Mouse (Mus musculus) adrenal gland, postnatal 25 days (tissue): ENCODE measurements around the gene Abca2. TPM values are rescaled to one million over a fixed set of nuclear protein-coding genes. Genes with fewer than 3 reads are reported as not detected.
"Not testable (repeated sequence)": the region's sequence is repeated elsewhere in the genome, so short reads cannot be mapped to it uniquely, and the experiment has no call there.

Experiments
- DNase-seq: peaks from one replicate; pipeline ENCODE4 v3.0.0; 2021; ENCODE audit warnings: mixed read lengths
- long read RNA-seq: library from polyadenylated mRNA; stranded (forward); transcript quantifications from one replicate; pipeline ENCODE4 v2.0.0, GENCODE M21; 2021
- total RNA-seq: library from RNA; stranded (reverse); gene quantifications from 2 replicates; pipeline ENCODE4 v1.2.3, GENCODE M21; 2021

Gene Abca2
- 24.9 and 40.5 TPM in 2 replicates for total RNA-seq
- long read RNA-seq, partial matches to known transcripts = 8 of 12 reads
- long read RNA-seq, other reads (novel, unspliced or antisense) = 4 of 12 reads

DNA sequence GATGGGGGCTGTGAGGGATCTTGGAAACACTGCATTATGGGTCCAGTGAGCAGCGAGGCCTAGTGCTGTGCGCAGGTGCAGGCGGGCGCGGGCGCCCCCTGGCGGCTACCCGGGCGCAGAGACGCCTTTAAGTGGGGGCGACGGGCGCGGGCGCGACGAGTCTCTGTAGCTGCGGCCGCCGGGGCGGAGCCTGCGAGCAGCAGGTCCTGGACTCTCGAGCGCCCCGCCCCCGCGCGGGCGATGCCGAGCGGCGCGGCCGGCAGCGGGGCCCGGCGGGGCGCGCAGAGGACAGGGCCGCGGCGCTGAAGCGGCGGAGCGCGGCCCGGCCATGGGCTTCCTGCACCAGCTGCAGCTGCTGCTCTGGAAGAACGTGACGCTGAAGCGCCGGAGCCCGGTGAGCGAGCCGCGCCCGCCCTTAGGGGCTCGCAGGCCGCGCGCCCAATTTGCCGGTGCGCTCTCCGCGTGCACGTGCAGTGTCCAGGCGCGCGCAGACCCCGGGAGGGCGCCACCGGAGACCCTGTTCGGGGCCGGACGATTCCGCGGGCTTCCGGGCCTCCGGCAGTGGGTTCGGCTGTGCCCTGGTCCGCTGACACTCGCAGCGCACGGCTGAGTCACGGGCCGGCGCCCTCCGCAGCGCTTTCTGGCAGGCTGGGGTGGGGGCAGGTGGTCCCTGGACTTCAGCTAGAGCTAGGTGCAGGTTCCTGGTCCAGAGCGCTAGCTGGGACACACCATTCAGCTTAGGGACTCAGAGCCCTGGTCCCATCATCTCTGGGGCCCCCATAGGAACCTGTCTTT is at the start of gene Abca2:
TSS of gene Abca2 (plus strand) at position 262 of the 795 bp plus-strand sequence.
- DNase-seq = peak; percentile 96

DNA sequence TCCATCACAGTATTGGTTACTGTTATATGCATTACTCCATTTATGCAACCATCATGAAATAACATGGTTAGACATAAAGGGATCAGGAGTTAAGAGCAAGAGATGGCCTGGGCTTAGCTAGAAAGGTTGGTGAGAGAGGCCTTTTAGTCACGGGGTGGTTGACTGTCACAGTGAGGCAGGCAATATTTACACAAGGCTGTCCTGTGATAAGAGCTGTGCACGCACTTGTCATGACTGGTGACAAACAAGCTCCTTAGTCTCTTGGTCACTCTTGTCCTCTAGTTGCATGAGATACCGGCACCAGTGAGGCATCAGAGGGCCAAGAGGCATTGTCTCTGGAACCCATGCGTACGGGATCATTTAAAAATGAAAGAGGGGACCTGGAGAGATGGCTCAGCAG is 44.0 kb upstream of the Abca2 start:
- DNase-seq = no peak

DNA sequence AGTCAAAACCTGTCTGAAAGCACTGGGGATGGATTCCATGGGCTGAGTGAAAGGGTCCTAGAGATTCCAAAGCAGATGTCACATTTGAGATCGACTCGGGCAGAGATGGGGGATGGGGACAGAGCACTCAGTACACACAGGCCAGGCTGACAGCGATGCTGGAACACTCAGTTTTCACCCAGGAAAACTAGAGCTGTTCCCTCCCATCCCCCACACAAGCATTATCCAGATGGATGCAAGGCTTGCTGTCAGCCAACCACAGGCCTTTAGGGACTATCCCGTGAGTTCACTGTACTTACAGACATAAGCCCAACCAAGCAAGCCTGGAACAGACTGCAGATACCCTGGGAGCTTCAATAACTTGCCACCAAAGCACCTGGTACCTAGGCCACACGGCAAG is 37.2 kb upstream of the Abca2 start:
- DNase-seq = no peak

DNA sequence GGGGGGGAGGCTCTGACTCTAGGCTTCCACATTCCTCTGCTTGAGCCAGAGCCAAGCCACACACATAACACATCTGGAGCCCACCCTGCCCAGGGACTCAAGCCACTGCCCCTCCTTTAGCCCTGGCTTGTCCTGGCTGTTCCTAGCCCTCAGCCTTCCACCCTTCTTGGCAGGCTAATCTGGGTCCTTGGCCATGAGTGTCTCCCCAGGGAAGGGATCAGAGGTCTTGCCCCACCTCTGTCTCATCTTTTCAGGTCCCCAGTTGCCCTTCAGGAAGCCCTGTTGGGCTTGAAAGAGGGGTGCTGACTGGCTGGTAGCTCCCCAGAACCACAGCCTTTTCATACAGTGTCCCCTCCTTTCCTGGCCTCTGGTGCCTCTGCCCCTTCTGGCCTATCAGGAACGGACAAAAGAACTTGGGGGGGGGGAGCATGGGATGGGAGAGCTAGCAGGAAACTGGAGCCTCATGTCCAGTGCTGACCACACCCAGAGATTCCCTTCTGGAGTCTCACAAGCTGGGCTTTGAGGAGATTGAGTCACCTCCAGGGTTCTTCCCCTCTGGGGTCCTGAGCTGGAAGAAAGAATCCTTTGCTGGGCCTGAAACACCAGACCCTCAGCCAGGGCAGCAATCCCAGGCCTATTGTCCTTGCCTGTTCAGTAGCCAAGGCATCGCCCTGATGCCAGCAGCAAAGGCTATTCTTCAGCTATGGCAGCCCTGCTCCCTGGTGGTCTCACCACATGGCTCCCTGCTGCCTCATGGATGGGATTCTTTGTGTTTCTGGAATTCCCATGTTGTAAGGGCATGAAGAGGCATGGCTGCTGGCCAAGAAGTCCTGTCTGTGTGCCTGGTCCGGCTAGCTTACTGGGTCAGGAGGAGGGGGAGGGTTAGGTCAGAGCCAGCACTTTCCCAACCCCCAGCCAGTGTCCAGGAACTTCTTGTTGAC is 34.0 kb upstream of the Abca2 start:
- DNase-seq = no peak

DNA sequence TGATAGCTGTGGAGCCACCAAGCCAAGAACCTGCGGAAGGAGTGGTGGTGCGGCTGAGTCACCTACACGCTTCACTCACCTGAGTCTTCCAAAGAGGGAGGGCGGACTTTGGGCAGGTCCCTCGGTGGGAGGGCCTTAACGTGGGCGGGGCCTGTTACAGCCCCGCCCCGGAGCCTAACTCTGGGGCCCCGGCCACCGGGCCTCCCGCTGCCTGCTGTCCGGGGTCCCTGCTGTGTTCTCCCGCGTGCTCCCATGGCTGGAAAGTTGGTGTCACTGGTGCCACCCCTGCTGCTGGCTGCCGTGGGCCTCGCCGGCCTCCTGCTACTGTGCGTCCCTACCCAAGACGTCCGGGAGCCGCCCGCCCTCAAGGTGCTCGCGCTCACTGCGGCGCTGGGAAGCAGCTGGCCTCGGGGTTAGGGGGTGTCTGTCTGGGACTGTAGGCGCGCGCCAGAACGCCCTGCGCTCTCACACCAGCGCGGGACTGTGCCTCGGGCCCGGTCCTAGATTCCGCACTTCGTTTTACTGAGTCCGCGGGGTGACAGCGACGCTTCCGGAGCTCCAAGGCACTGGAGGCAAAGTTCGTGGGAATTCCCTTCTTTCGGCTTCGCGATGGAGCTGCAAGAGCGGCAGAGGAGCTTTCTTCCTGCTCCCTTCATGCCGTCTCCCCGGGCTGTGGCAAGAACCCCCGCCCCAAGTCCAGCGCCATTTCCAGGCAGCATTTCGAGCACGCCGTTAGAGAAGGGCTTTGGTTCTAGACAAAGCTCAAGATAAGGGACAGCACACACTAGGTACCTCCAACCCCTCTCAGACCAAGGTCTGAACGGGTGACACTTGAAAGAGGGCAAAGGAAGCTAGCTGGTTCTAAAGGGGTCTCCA is 32.5 kb upstream of the Abca2 start, which contains the start of gene Entpd2:
TSS of gene Entpd2 (plus strand) at position 154 of the 876 bp plus-strand sequence.
- peak; percentile 27 for DNase-seq

DNA sequence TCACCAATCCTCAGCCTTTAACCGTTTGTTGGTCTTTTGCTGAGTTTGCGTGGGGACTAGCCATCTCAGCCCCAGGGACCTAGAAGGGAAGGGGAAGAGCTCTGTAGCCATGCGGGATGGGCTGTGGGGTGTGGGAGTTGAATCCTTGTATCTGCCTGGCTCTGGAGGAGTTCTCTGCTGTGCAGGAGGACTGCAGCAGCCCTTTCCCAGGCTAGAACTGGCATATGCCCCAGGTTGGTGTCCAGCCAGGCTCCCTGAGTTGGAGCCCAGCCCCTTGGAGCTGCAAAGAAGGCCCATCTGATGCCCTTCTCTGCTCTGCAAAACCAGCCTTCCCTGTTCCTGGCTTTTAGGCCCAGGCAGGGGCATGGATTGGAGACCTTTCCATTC is 31.9 kb upstream of the Abca2 start:
- DNase-seq = peak; percentile 17

DNA sequence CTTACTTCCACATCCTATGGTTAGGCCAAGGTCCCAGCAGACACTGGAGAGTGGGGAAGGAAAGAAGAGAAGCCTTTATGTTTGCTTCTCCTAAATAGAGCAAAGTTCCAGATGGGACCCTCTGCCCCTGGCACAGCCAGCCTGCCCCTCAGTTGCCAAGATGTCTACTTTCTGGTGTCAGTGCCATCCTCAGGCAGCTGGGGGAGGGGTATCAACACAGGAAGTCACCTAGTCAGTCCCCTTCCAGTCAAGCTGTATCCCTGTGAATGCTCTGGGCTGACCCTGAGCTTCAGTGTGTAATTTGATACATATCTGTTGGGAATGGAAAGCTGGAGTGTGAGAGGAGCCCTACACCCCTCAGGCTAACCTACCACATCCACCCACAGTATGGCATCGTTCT is 31.5 kb upstream of the Abca2 start:
- no peak for DNase-seq

DNA sequence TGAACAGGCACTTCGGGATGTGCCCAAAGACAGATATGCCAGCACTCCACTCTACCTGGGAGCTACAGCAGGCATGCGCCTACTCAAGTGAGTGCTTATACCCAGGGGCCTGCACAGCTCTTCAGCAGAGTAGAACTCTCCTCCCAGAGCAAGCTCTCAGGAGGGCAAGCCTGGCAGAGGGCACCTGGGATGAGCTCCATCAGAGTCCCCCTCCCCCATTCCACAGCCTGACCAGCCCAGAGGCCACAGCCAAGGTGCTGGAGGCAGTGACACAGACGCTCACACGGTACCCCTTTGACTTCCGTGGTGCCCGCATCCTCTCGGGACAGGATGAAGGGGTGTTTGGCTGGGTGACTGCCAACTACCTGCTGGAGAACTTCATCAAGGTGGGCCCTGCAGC is 30.4 kb upstream of the Abca2 start:
- no peak for DNase-seq

DNA sequence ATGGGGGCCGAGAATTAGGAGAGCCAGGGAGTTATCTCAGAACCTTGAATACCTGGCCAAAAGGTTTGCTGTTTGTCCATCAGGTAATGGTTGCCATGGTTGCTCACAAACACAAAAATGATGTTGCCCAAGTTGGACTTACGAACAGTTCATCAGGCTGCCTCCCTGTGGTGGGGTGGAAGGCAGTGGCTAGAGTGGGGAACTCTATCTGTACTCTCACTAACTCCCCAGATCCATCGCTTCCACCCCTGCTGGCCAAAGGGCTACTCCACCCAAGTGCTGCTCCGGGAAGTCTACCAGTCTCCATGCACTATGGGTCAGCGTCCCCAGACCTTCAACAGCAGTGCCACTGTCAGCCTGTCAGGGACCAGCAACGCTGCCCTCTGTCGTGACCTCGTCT is 29.5 kb upstream of the Abca2 start, which contains the start of gene Npdc1:
TSS of gene Npdc1 (plus strand) at position 301 of the 400 bp plus-strand sequence.
- no peak for DNase-seq

DNA sequence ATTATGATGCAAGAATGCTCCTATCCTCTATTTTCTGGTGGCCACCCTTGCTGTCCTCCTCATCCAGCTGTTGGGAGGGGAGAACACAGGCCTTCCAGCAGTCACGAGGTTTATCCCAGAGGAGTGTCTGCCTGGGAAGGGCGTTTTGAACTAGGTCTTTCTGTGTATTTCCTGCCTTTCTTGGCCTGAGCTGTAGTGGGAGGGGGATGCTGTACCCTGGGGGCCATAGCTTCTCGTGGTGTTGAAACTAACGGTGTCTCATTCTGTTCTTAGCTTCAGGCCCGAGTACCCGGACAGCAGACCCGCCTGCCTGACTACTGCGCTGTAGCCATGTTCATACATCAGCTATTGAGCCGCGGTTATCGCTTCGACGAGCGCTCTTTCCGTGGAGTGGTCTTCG is 28.2 kb upstream of the Abca2 start:
- DNase-seq = no peak

DNA sequence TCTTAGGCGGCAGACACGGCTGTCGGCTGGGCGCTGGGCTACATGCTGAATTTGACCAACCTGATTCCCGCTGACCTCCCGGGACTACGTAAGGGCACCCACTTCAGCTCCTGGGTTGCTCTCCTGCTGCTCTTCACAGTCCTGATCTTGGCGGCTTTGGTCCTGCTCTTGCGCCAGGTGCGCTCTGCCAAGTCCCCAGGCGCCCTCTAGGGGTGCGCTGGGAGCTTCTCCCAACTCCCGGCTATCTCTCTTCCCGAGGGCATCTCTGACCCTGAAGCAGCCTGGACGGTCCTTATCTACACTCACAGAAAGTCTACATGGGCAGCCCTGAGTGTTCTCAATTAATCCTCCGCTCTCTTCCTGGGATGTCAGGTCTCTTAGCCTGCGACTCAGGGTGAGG is 27.7 kb upstream of the Abca2 start:
- DNase-seq = peak; percentile 76

DNA sequence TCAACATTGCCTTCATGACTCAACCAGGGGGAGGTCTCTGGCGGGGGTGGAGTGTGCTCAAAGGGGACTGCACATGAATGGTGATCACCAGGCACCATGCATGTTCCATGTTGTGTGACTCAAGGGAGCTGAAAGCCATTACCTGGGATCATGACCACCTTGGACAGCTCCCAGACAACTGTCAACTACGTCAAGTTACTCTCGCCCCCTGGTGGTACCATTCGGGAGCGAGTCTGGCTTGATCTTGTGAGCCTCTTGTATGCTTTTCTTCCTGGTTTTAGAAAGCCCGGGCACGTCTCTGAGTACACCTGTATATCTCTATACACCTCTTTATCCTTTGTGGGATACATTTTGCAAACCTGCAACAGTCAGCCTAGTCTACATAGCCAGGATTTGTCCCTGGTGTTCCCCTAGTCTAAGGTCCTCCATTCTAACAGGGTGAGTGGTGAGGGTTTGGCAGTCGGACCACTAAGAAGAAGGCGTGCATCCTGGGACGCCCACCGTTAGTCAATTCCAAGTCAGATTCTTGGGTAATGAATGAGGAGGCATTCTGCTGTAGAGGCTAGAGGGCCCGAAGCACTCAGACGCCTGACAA is 26.0 kb upstream of the Abca2 start:
- peak; percentile 68 for DNase-seq

DNA sequence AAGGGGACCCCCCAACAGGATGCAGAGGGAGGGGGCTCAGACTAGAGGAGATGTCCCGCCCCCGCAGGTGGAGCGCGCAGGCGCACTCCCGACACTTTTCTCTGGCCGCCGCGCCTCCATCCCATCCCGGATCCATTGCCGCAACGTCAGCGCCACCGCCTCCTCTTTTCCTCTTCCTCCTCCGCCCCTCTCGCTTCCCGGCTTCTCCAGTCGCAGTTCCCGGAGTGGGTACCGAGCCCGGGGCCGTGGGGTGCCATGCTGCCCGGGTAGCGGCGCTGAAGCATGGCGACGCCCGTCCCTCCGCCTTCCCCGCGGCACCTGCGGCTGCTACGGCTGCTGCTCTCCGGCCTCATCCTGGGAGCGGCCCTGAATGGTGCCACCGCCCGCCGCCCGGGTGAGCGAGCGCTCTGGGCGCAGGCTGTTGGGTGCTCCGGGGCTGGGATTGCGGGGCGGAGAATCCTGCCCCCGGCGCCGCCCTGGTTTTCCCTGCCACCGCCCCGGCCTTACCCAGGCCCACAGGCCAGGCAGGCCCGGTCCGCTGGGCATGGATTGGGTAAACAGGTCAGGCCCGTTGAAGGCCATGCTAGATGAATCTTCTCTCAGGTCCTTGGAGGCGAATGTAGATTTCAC is 25.4 kb upstream of the Abca2 start:
- peak; percentile 78 for DNase-seq

DNA sequence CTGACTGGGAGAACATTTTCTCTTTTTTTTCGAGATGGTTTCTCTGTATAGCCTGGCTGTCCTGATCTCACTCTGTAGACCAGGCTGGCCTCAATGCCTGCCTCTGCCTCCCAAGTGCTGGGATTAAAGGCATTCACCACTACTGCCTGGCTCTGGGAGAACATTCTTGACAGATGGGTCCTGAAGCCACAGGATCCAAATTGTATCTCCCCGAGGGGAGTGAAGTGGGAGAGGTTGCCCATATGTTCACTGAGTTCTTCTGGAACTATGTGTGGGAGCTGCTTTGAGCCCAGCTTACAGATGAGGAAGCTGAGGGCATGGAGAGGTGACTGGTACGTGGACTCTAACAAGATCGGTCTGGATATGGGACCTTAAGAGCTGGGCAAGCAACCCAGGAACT is 24.5 kb upstream of the Abca2 start:
- DNase-seq = no peak

DNA sequence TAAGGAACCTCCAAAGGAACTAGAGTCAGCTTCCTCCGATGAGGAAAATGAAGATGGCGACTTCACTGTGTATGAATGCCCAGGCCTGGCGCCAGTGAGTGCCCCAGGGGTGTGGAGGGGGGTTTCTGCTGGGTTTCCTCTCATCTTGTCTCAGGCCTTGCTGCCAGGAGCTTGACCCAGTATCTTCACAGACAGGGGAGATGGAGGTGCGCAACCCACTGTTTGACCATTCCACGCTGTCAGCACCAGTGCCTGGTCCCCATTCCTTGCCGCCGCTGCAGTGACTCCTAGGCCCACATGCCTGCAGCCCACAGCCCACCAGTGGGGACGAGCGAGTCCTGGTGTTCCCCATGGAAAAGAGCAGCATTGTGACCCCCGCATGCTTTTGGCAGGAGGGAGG is 19.6 kb upstream of the Abca2 start:
- no peak for DNase-seq

DNA sequence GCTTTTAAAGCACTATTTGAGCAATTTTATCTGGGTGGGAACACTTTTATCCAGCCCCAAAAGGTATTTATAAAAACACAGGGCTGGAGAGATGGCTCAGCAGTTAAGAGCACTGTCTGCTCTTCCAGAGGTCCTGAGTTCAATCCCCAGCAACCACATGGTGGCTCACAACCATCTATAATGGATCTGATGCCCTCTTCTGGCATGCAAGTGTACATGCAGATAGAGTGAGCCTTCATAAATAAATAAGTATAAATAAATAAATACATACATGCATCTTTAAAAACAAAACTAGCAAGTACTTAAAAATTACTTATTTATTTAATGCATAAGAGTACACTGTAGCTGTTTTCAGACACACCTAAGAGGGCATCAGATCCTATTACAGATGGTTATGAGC is 15.1 kb upstream of the Abca2 start:
- not testable (repeated sequence) for DNase-seq

DNA sequence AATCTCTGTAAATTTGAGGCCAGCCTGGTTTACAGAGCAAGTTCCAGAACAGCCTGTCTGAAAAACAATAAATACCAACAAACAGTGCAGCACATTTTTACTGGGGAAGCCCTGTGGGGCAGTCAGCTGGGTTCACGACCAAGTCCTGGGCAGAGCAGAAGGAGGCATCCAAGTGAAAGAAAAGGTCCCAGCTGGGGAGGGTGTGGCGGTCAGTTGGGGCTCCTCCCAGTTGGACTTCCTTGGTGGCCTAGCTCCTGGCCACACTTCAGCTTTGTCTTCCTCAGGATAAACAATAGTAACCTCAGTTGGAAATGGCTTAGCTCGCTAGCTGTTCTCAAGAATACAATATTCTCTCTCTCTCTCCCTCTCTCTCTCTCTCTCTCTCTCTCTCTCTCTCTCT is 11.1 kb upstream of the Abca2 start:
- DNase-seq = no peak

DNA sequence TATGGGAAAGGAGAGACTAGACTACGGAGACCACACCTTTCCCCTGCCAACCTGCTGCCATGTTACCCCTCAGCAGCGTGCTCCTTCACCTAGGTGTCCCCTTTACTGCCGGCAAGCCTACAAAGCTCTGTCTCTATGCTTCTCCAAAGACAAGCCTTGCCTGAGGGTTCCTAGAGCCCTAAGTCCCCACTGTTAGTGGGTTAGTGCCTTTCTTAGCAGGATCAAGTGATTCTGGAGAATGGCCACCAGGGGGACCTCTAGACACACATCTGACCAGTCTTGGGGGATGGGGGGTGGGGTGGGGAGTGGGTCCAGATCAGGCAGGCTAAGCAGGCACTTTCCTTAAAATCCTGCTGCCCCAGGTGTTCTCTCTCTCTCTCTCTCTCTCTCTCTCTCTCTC is 6.6 kb upstream of the Abca2 start:
- DNase-seq = peak; percentile 45

DNA sequence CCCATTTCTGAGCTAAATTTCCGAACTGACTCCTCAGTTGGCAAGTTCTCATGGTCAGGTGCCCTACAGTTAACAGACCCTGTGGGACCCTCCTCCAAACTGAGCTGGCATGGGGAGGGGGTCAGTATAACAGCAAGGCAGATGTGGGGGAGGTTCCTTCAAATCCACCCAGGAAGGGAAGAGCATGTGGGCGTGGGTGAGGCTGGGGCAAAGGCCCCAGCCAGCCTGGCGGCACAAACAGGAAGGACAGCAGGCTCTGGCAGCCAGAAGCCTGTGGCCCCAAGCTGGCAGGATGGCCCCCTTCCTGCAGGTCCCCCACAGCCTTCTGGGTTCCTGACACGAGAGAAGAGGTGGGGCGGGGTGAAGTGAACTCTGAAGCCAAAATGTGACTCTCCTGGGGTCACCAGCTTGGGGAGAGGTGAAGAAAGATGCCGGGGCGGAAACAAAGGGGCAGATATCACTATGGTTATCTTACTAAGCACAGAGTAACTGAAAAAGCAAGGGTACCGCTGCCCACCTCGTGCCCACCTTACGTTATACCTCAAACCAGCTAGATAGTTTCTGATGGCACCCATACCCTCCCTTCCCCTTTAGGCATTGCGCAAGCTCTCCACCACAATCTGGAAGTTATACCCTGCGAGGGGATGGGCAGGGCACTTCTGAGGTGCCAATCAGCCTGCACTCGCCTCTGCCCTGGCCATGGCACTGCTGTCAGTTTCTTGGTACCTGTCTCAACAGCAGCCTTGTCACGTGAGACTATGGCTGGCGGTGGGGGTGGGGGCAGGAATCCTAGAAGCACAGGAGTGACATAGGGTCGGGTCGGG is 5.7 kb upstream of the Abca2 start, which contains the start of gene Fut7:
TSS of gene Fut7 (plus strand) at position 681 of the 824 bp plus-strand sequence.
- DNase-seq = no peak

DNA sequence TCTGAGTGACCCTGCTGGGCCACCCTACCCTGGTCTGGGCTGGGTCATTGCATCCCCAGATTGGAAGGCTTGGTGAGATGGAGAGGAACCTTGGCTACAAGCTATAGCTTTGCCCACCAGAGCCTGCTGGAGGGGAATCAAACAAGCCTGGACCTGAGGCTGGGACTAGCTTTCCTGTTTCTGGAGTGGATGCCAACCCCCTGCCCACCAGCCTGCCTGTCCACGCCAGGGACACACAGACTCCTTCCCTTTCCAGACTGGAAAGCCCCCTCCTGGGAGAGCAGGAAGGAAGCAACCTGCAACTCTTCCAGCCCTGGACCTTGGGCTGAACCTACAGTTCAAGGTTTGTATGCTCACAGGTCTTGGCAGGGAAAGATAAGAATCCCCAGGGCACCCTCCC is 4.9 kb upstream of the Abca2 start:
- DNase-seq = no peak
